Mouse (Mus musculus) stomach, postnatal 0 days (tissue): ENCODE measurements around the gene Mrtfb.

Experiments used
- CTCF ChIP-seq: IDR thresholded peaks from 2 replicates; pipeline ENCODE4 v1.5.1; 2016; ENCODE audit warnings: antibody characterized with exemption, low read depth, mild to moderate bottlenecking, moderate library complexity
- EP300 ChIP-seq: optimal IDR thresholded peaks from 2 replicates; pipeline ENCODE3; 2016; ENCODE audit warnings: antibody characterized with exemption

DNA sequence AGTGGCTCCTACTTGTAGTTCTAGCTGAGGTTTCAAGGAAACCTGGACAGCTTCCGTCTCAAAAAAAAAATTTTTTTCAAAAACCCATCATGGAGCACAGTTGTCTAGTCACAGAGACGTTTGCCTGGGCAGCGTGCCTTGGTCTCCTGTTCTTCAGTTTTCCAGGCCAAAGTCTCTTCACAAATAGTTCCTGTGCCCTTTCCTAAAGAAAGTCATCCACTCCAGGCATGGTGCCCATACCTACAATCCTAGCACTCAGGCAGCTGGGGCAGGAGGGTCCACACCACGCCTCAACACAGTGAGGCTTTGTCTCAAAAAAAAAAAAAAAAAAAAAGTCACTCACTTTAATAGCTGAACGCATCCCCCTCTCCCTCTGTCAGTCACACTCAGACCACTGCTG, 106.9 kb downstream of the Mrtfb start:
- TF ChIP-seq CTCF = no peak
- no peak for TF ChIP-seq EP300
